Mouse (Mus musculus) testis, postnatal 14 days (tissue): Measurements from ENCODE around the gene Mboat2.

ENCODE experiments used
- DNase-seq: peaks from one replicate; pipeline ENCODE4 v3.0.0; 2021; ENCODE audit warnings: low spot score

The Mboat2 gene

GRCm38 (mm10) chr12:24830766-24831152, at the start of gene Mboat2:
Gene Mboat2 (plus strand): TSS chr12:24830879.
- peak; percentile 78 for DNase-seq

GRCm38 (mm10) chr12:24783735-24784134, 46.9 kb upstream of the Mboat2 start:
- DNase-seq: no peak

GRCm38 (mm10) chr12:24785882-24786281, 44.8 kb upstream of the Mboat2 start:
- no peak for DNase-seq

- DNase-seq: no peak
Observed at GRCm38 (mm10) chr12:24786316-24786715, 44.4 kb upstream of the Mboat2 start.

- DNase-seq: no peak
Observed at GRCm38 (mm10) chr12:24789659-24790058, 41.0 kb upstream of the Mboat2 start.

GRCm38 (mm10) chr12:24811230-24811629, 19.4 kb upstream of the Mboat2 start:
- DNase-seq: peak; percentile 67

- DNase-seq: peak; percentile 62
Observed at GRCm38 (mm10) chr12:24811906-24812305, 18.8 kb upstream of the Mboat2 start.

- no peak for DNase-seq
Observed at GRCm38 (mm10) chr12:24822831-24823230, 7.8 kb upstream of the Mboat2 start.

- DNase-seq: no peak
Observed at GRCm38 (mm10) chr12:24823636-24824354, 6.9 kb upstream of the Mboat2 start.

- DNase-seq: no peak
Observed at GRCm38 (mm10) chr12:24830086-24830485, 593 bp upstream of the Mboat2 start.

GRCm38 (mm10) chr12:24831153-24831963, 679 bp downstream of the Mboat2 start:
- DNase-seq: peak; percentile 95

- peak; percentile 28 for DNase-seq
Observed at GRCm38 (mm10) chr12:24831964-24832427, 1.3 kb downstream of the Mboat2 start.

- no peak for DNase-seq
Observed at GRCm38 (mm10) chr12:24832438-24832837, 1.8 kb downstream of the Mboat2 start.

GRCm38 (mm10) chr12:24837947-24838346, 7.3 kb downstream of the Mboat2 start:
- no peak for DNase-seq

GRCm38 (mm10) chr12:24841115-24841879, 10.6 kb downstream of the Mboat2 start:
- no peak for DNase-seq

- DNase-seq: no peak
Observed at GRCm38 (mm10) chr12:24842299-24842910, 11.7 kb downstream of the Mboat2 start.

GRCm38 (mm10) chr12:24843395-24844072, 12.9 kb downstream of the Mboat2 start:
- DNase-seq: no peak

GRCm38 (mm10) chr12:24845344-24845743, 14.7 kb downstream of the Mboat2 start:
- DNase-seq: no peak

- DNase-seq: no peak
Observed at GRCm38 (mm10) chr12:24848107-24848506, 17.4 kb downstream of the Mboat2 start.

- no peak for DNase-seq
Observed at GRCm38 (mm10) chr12:24857354-24857753, 26.7 kb downstream of the Mboat2 start.

- no peak for DNase-seq
Observed at GRCm38 (mm10) chr12:24859357-24859756, 28.7 kb downstream of the Mboat2 start.
